Mouse (Mus musculus) liver, postnatal 0 days (tissue): ENCODE results near the gene 1700016K19Rik. TPM values are rescaled to one million over a fixed set of nuclear protein-coding genes. Genes with fewer than 3 reads are reported as not detected.

Experiments used
- ATAC-seq: fragments of 200-750 bp; cut with Nextera tagmentation; 2 replicates; pipeline ENCODE4 v1.8.0; 2017; ENCODE audit warnings: mild to moderate bottlenecking, moderate library complexity
- DNase-seq: peaks from one replicate; pipeline ENCODE4 v3.0.0-alpha.2; 2016
- H3K27ac ChIP-seq: fragments of 300-500 bp; sonication (generic); 2 replicates; pipeline ENCODE4 v1.5.1; 2014; ENCODE audit warnings: antibody characterized with exemption, moderate library complexity, mild to moderate bottlenecking, low read depth
- H3K27me3 ChIP-seq: fragments of 300-500 bp; sonication (generic); 2 replicates; pipeline ENCODE4 v1.6.1; 2014; ENCODE audit warnings: low read length, control low read depth, mixed read lengths; ENCODE audit not compliant: insufficient read depth
- H3K36me3 ChIP-seq: fragments of 300-500 bp; sonication (generic); replicated peaks from 2 replicates; pipeline ENCODE4 v1.6.1; 2014; ENCODE audit warnings: mild to moderate bottlenecking, control low read depth, low read length, moderate library complexity, mixed read lengths; ENCODE audit not compliant: insufficient read depth
- H3K4me1 ChIP-seq: fragments of 300-500 bp; sonication (generic); 2 replicates; pipeline ENCODE4 v1.6.1; 2014; ENCODE audit warnings: antibody characterized with exemption, mild to moderate bottlenecking, control low read depth; ENCODE audit not compliant: insufficient read depth
- H3K4me2 ChIP-seq: fragments of 300-500 bp; sonication (generic); 2 replicates; pipeline ENCODE4 v1.6.1; 2014; ENCODE audit warnings: low read depth, mild to moderate bottlenecking, low read length, moderate library complexity, mixed read lengths
- H3K4me3 ChIP-seq: fragments of 300-500 bp; sonication (generic); 2 replicates; pipeline ENCODE4 v1.5.1; 2014; ENCODE audit warnings: low read depth, low read length
- H3K9ac ChIP-seq: fragments of 300-500 bp; sonication (generic); replicated peaks from 2 replicates; pipeline ENCODE4 v1.6.1; 2014; ENCODE audit warnings: mild to moderate bottlenecking, moderate library complexity
- H3K9me3 ChIP-seq: fragments of 300-500 bp; sonication (generic); 2 replicates; pipeline ENCODE4 v1.6.1; 2016; ENCODE audit warnings: mild to moderate bottlenecking, control low read depth, low read length, mixed read lengths
- CTCF ChIP-seq: sonication (generic); IDR thresholded peaks from 2 replicates; pipeline ENCODE4 v1.5.1; 2016; ENCODE audit warnings: antibody characterized with exemption, low read depth
- EP300 ChIP-seq: IDR thresholded peaks from 2 replicates; pipeline ENCODE4 v1.6.1; 2016; ENCODE audit warnings: antibody characterized with exemption, low read depth, mild to moderate bottlenecking
- WGBS: fragments of 180-500 bp; shearing (Covaris S2); extraction: QIAGEN DNeasy Blood & Tissue Kit; methylation state at CpG from one replicate; pipeline ENCODE4 v1.1.7; 2014; ENCODE audit not compliant: insufficient replicate concordance; 5-methylcytosine and 5-hydroxymethylcytosine counted together
- polyA plus RNA-seq: library from polyadenylated mRNA; unstranded; fragments of >200 nt; fragmentation: Nextera tagmentation; extraction: Ambion mirVana; gene quantifications from 2 replicates; pipeline ENCODE4 v1.2.1, GENCODE M21; 2015

1700016K19Rik gene
- polyA plus RNA-seq, 1 experiment from 2014 or later = not detected

DNA sequence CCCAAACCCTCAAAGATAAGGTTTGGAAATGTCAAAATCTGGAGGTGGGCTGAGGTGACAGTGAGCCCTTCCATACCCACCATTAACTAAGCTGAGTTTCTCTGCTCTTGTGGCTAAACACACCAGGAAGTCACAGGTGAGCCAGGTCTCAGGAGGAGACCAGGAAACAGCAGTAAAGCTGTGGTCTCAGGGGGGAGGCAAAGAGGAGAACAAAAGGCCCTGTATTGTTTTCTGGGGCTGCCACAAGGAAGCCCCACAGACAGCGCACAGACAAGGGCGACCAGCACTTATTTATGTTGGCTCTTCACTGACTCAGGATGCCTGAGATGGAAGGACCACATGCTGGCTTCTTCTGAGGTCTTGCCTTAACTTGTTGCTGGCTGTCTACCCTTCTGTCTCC is 19.3 kb upstream of the 1700016K19Rik start:
- no peaks in the 10 kb centered on the region for H3K9me3 ChIP-seq
- no peaks in the 10 kb centered on the region for H3K27me3 ChIP-seq
- H3K4me3 ChIP-seq = no peak overlapping the region
- ATAC-seq (no peak), DNase-seq (no peak)
- 0 out of 2 replicates have a peak, but pooled peaks cover 4% of the 10 kb centered on the region for H3K4me1 ChIP-seq
- no peak overlapping the region for H3K27ac ChIP-seq
- no peak overlapping the region for H3K9ac ChIP-seq
- WGBS = 48% methylated on average over 2 of the region's 2 CpGs
- no peak for TF ChIP-seq CTCF
- no peak for TF ChIP-seq EP300
- H3K36me3 ChIP-seq = no peaks in the 10 kb centered on the region
- H3K4me2 ChIP-seq = no peak overlapping the region

DNA sequence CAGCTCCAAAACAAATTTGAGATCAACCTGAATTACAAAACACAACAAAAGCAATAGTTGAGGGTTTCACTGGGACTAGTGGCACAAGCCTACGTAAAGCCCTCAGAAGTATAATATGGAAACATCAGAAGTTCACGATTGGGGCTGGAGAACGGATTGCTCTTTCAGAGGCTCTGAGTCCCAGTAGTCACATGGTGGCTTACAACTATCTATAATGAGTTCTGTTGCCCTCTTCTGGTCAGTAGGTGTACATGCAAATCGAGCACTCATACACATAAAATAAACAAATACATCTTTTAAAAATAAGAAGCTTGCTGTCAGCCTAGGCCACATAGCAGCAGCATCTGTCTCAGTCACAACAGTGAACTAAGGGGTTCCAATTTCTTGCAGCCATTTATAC is 16.5 kb upstream of the 1700016K19Rik start:
- Histone ChIP-seq H3K36me3 (no peaks in the 10 kb centered on the region), H3K9ac (no peak overlapping the region), H3K9me3 (no peaks in the 10 kb centered on the region), H3K27ac (no peak overlapping the region), H3K4me3 (no peak overlapping the region), H3K4me1 (no peaks in the 10 kb centered on the region), H3K4me2 (no peak overlapping the region), H3K27me3 (no peaks in the 10 kb centered on the region)
- 63% methylated on average over 4 of the region's 4 CpGs for WGBS
- TF ChIP-seq EP300 (no peak), CTCF (peak; percentile 52)
- DNase-seq (no peak), ATAC-seq (no peak)

DNA sequence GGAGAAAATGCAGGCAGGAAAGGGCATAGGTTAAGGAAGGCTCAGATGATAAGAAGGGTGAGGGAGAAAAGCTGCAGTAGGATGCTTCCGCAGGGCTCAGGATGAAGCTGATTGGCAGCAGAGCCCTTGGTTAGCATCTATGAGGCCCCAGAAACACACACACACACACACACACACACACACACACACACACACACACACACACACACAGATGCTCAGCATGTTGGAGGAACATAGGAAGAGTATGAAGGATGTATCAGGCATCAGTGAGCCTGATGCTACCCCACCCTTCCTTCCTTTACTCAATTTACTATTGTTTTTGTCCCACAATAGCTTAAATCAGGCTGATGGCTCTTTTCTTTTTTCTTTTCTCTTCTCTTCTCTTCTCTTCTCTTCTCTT is 15.1 kb upstream of the 1700016K19Rik start:
- Histone ChIP-seq H3K4me1 (no peaks in the 10 kb centered on the region), H3K36me3 (no peaks in the 10 kb centered on the region), H3K27ac (no peak overlapping the region), H3K27me3 (no peaks in the 10 kb centered on the region), H3K4me3 (no peak overlapping the region), H3K9me3 (no peaks in the 10 kb centered on the region), H3K4me2 (no peak overlapping the region), H3K9ac (no peak overlapping the region)
- DNase-seq = no peak
- no peak for ATAC-seq
- WGBS = 80% methylated on average over 1 of the region's 1 CpGs
- TF ChIP-seq EP300 (no peak), CTCF (no peak)

DNA sequence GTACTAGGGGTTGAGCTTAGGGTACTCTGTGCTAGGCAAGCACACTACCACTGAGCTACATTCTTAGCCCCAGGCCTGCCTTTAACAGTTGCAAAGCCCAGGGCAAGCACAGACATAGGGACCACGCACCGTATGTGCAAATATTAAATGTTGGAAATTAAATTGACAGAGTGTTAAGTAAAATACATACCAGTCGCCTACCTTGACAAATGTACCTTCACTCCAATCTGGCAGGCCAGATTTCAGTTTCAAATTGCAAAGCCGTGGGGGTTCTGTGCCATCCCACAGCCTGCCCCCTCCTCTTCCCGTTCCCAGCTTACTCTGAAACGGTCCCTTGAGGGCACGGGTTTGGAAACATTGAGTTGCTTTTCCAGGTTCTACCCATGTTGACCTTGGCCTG is 13.8 kb upstream of the 1700016K19Rik start:
- Histone ChIP-seq H3K27ac (no peak overlapping the region), H3K4me1 (no peaks in the 10 kb centered on the region), H3K9me3 (no peaks in the 10 kb centered on the region), H3K27me3 (no peaks in the 10 kb centered on the region), H3K36me3 (no peaks in the 10 kb centered on the region), H3K4me3 (no peak overlapping the region), H3K4me2 (no peak overlapping the region), H3K9ac (no peak overlapping the region)
- 79% methylated on average over 7 of the region's 7 CpGs for WGBS
- DNase-seq = no peak
- TF ChIP-seq CTCF = no peak
- no peak for TF ChIP-seq EP300
- no peak for ATAC-seq

DNA sequence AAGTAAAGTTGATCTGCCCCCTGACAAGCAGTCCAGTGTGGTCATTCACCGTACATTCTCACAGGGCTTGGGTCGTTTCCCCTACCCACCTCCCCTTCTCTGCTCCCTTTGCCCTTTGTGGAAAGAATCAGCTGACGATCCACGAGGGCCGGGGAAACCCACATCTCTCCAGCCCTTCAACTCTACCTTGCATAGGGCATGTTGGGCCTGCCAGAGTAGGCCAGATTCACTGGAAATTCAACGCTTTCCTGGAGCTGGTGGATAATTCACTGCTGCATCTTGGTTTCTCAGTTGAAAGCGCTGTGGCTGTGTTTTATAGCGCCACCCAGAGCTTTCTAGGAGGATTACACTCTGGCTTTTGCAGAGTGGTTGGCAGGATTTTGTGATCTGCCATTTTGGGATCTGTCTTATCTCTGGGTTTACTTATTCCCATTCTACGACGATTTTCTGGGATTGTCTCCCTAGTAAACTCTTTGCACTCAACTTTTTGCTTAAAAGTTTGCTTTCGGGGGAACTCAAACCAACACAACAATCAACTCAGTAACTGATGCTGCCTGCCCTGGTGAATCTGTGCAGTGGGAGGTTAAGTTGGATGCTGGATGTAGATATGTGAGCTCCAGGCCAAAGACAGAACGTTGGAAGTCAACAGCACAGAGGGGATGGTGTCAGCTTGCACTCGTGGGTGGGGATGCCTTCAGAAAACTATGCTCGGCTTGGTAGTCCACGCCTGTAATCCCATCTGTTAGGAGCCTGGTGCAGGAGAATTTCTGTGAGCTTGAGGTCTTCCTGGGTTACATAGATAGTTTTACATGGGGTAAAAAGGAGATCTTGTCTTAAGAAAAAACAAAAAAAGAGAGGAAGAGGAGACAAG is 8.5 kb upstream of the 1700016K19Rik start:
- Histone ChIP-seq H3K27me3 (no peaks in the 10 kb centered on the region), H3K36me3 (no peaks in the 10 kb centered on the region), H3K9ac (no peak overlapping the region), H3K9me3 (no peaks in the 10 kb centered on the region), H3K4me3 (no peak overlapping the region), H3K4me2 (no peak overlapping the region), H3K4me1 (no peaks in the 10 kb centered on the region), H3K27ac (no peak overlapping the region)
- no peak for ATAC-seq
- peak; percentile 33 for TF ChIP-seq CTCF
- TF ChIP-seq EP300 = no peak
- DNase-seq = no peak
- WGBS = 75% methylated on average over 15 of the region's 15 CpGs

DNA sequence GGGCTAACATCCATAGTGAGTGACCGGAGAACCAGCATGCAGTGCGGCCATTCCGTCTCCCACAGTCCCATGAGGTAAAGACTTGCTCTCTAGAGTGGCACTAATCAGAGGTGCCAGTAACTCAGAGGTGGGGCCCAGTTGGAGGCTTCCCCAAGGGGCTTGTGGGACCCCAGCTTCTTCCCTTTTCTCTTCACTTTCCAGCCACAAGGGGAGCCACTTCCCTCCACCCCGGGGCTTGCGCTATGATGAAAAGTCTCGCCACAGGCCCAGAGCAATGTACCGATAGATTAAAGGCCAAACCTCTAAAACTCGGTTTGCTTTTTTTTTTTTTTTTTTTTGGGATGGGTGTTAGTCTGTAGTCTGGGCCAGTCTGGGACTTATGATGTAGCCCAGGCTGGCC is 7.8 kb upstream of the 1700016K19Rik start:
- no peak for ATAC-seq
- no peaks in the 10 kb centered on the region for H3K27me3 ChIP-seq
- no peak overlapping the region for H3K4me2 ChIP-seq
- H3K27ac ChIP-seq = no peak overlapping the region
- WGBS = 56% methylated on average over 8 of the region's 8 CpGs
- H3K9ac ChIP-seq = no peak overlapping the region
- no peaks in the 10 kb centered on the region for H3K9me3 ChIP-seq
- no peaks in the 10 kb centered on the region for H3K4me1 ChIP-seq
- H3K36me3 ChIP-seq = no peaks in the 10 kb centered on the region
- peak; percentile 38; the same call in 1 of the 2 replicates for TF ChIP-seq CTCF
- no peak for TF ChIP-seq EP300
- H3K4me3 ChIP-seq = no peak overlapping the region
- DNase-seq = no peak
